Mouse (Mus musculus) WW6 (cell line): Measurements from ENCODE around the gene Csrp2.

Experiments used
- DNase-seq: peaks from one replicate; pipeline ENCODE4 v3.0.0-alpha.2; 2013; ENCODE audit warnings: low read depth, low spot score

The Csrp2 gene

DNA sequence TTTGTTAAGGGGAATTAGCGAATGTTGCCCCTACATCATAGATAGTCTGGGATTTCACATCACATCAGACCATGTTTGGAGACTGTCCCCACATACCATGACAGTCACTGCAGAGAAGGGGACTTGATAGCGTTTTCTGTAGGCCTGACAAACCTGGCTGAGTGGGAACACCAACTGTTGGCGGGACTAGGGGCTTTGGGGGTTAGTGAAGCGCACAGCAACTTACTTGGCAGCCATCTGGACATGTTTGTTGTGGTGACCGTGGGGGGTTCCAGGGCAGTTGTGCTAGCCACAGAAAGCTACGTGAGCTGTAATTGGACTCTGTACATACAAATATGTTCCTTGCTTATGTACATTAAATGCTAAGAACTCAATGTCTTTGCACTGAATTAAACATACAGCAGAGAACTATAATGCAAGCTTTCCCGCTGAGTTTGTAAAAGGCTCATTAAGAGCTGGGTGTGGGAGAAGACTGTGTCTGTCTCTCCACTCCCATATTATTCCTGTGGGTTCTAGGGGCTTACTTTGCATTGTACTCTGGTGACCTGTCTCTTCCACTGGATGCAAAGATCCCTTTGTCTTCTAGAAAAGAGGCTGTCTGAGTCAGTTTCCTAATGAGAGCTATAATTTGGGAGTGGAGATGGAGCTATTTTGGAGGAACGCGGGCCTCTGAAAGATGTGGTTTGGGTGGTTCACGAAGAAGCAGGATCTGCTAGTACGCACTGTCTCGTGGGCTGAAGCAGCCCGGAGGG lies 11.7 kb downstream of the Csrp2 start:
- no peak for DNase-seq

DNA sequence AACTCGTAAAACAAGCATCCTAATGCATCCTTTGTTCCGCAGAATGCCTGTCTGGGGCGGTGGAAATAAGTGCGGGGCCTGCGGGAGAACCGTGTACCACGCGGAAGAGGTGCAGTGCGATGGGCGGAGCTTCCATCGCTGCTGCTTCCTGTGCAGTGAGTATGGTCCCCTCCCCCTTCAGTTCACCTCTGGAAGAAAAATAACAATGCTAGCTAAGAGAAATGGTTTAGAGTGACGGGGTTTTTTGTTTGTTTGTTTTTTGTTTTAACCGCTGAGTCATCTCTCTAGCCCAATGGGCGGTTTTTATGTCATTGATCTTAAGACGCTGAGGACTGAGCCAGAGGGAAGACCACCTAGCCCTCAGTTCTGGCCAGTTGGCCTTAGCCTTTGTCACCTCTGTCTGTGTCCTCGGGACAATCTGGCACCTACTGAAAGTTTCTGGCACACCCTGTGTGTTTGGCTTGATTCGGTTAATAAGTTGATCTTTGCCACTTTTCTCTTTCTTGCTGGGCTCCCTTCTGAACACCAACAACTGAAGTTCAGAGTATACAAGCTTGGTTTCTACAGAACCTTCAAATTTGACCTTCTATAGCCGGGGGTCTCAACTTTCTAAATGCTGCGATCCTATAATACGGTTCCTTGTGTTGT lies 12.4 kb downstream of the Csrp2 start:
- DNase-seq, result peak; percentile 71

DNA sequence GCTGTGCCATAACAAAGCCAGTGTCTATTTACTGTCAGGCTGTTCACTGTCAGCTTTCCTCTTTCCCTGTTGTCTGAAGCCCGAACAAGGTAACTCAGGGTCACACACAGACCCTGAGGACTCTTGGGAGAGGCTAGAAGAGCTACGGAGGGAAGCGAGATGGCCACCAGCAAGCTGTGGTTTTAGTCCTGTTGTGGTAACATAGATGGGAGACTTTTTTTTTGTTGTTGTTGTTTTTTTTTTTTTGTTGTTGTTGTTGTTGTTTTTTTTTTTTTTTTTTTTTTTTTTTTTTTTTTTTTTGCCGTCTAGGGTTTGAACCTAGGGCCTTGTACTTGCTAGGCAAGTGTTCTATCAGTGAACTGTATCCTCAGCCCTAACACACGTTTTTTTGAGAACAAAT lies 14.0 kb downstream of the Csrp2 start:
- DNase-seq, result no peak

DNA sequence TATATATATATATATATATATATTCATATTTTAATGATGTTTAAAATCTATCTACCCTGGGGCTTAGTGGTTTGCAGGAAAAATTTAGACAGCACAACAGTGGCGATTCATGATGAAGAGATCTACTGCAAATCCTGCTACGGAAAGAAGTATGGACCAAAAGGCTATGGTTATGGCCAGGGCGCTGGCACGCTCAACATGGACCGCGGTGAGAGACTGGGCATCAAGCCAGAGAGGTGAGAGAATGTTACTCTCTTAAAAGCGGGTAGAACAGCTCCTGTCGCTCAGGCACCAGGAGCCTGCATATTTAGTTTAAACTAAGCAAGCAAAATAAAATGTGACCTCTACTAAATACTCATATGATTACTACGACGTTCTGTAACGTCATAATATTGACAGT lies 15.5 kb downstream of the Csrp2 start:
- no peak for DNase-seq

DNA sequence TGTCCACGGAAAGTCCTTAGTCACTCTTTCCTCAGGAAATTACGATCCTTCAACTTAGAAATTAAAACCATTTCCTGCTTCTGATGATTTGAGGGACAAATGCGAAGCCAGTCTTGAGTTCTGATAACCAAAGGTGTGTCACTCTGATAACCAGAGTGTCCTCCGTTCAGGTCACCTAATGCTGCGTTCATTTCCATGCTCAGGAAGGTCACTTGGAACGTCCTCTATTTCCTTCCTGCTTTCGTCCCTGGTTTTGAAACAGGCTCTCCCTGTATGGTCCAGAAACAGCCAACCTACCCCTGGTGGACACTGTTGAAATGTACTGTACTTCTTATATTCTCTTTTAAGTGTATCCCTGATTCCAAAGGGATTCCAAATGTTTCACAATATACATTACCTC lies 16.1 kb downstream of the Csrp2 start:
- no peak for DNase-seq

DNA sequence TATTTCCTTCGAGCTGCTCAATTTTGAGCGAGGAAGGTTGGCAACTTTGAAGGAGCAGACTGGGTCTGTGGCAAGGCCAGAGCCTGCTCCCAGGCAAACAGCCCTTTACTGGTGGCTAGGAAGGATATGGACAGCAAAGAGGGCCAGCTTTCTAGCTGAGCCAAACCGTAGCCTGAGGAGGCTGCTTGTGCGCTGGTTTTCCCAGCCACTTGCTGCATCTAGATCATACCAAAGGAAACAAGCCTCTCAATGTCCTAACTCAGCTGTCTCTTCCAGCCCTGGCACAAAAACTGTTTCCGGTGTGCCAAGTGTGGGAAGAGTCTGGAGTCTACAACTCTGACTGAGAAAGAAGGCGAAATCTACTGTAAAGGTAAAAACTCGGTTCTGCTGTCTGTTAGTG lies 18.8 kb downstream of the Csrp2 start:
- no peak for DNase-seq

DNA sequence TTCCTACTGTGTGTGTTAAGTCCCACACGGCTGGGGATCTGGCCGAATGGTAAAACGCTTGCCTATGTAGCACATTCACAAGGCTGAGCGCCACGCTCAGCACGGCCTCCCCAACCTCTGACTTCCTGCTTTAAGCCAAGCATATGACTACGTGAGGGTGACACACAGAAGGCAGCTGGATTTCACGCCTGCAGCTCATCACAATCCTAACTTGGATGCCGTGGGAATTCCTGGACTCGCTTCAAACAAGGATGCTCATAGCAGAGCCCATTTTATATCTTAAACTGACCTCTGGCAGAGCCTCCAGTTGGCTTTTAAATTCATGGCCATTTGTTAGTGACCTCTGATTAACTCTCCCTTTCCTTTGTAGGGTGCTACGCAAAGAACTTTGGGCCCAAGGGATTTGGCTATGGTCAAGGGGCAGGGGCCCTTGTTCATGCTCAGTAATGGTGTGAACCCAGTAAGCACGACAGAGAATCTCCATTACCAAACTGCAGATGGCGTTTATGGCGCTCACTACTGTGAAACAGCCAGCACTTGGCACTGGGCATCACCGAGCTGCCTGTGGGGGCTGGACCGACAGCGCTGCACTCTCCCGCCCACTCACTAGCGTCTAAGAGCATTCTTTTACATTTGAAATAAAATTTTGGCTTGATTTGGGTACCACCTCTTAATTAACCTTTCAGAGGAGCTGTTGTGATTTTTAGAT lies 19.4 kb downstream of the Csrp2 start:
- no peak for DNase-seq

DNA sequence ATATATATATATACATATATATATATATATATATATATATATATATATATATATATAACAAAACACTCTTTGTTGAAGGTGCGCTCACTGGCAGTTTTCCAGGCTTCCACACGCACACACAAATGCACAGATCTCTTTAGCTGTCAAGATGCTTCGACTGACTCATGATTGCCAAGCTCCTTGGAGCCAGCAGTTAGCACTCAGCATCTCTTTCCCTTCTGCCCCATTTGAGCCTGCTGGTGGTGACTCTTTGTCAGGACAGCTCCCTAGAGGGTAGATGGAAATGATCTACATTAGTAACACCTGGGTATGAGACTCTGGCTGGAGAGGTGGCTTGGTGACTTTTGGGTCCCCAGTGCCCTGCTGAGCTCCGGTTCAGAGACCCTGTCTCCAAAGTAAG lies 20.1 kb downstream of the Csrp2 start:
- no peak for DNase-seq

DNA sequence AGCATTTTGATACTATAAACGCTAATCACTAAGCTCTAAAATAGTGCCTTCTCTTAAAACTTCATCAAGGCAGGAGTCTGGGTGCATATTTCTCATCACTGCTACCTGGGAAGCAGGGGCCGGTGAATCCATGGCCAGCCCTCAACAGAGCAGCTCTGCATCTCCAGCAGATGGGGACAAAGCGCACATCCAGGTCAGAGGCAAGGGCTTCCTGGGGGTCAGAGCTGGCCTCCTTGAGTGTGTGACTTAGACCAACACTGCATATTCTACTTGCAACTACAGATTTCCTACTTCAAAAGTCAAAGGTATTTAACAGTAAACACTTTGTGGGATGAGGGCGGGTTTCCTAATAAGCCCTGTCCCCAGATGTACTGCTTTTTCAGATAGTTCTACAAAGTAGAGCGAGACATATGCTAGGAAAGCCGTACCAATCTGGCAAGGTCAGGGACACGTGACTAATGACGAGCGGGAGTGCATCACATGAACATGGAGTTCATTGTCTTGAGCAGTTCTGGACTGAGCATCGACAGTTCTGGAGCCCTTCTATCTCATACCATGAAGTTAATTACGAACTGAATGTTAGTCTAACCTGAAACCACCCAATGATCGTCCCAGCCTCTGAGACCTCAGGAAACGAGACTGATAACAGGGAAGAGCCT lies 21.3 kb downstream of the Csrp2 start:
- no peak for DNase-seq

DNA sequence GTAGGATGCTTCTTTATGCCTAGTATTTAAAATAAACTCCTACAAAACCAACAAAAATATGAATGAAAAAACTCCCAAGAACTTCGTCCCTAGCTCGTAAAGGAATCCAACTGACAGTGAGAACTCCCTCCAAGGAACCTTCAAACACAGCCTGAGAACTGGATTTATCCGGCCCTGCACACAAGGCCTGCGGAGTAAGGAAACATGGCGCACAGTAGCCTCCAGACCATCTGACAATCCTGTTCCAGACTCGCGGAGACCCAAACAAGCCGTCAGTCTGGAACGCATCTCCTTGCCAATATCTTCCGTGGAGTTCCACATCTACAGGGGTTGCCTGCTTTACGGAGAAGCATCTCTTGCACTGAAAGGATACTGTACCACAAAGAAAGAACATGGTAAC lies 22.4 kb downstream of the Csrp2 start:
- DNase-seq, result no peak

DNA sequence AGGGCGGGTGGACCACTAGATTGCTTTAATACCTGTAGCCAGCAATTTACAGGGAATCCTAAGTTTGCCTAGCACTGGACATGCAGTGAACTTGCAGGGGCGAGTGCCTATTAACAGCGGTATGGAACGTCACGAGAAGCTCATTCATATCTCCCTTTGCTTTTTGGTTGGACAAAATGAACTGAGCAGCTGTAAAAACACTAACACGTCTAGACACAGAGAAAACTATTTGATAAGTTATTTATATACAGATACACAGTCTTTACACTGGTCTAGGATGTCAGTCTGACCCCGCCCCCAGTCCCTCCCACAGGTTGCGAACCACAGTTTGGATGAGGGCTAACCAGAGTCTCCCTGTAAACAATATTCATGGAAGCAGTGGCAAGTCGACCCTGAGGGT lies 23.2 kb downstream of the Csrp2 start:
- DNase-seq, result no peak

DNA sequence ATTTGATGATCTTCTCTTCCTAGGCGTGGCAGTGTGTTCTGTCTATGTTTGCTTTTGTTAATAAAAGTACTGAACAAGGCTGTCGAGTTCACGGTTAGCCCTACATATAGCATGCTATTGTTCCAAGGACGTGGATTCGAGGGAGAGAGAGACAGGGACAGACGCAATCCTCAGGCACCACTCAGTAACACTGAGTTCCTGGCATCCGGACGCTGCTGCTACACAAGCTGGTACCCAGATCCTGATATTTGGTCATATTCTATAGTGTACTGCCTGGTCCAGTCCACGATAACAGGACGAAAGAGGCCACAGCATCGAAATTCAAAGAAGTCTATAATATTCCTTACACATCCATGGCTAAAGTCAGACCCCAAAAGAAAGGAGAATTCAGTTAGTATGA lies 24.6 kb downstream of the Csrp2 start:
- DNase-seq, result no peak

DNA sequence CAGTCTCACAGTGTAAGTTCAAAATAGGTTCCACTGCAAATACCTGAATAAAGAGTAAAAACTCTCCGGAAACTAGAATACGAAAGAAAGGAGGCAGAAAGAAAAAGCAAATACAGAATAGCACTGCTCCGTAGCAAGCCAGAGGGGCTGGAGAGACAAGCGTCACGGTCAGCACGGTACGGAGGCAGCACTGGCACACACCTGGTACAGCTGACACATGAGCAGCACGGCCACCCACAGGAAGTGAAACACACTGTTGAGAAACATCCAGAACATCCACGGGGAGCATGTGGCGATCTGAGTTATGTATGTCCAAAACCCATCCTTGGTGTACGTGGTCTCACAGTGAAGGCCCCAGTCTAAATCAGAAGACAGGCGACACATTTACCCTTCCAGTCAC lies 26.4 kb downstream of the Csrp2 start:
- DNase-seq, result no peak

DNA sequence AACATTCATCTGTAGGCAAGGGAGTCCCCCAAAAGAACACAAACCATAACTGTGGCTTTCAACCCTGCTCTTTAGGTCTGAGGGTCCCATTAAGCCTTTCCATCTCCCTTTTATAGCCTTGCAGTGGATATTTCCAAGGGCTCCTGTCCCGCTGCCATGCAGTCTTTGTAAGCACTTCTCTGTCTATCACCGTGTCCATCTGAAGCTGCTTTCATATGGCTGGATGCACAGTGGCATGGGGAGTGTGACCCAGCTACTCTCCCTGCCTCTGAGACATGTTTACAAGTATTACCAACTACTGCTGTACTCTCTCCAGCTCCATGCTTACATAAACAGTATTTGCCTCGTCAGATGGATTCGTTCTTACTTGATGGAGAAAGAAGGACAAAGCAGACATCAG lies 28.0 kb downstream of the Csrp2 start:
- DNase-seq, result no peak

DNA sequence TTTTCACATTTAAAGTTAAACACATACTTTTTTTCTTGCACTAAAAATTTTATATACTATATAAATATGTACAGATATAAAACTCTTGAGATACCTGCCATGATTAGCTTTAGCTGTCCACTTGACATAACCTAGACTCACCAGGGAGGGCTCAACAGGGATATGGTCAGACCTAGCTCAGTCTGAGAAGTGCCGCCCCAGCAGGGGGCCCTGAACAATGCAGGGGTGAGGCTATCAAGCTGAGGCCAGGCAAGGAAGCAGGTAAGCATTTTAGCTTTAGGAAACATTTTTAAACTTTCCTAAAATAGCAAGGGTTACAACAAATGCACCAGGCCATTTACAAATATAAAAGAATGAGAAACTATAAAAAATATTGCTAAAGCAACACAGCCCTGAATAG lies 31.5 kb downstream of the Csrp2 start:
- DNase-seq, result no peak

DNA sequence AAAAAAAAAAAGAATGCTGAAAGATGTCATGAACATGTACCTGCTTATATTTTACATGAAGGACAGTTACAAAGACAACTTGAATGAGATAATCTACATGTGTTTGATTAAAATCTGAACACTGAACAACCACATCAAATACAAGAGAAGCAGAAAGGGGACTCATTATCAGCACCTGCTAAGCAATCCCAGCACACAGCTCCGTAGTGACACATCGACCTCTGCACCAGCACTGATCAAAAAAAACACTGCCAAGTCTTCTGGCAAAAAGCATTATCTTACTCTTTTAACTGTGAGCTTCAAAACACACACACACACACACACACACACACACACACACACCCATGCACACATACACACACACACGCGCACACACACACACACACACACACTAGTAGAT lies 32.2 kb downstream of the Csrp2 start:
- no peak for DNase-seq

DNA sequence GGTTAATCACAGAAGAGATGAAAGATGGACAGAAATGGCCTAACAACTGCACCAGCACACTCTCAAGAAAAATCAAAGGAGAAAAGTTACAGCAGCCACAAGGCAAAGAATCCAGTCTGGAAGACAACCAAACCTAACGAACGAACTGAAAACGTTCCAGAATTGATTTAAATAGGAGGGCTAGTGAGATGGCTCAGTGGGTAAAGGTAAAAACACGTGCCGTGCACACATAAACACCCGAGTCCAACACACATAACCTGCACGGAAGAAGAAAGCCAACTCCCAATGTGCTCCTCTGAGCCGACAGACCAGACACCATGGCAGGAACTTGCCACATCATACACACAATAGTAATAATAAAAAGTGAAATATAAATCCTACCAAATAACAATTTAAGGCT lies 32.7 kb downstream of the Csrp2 start:
- DNase-seq, result no peak

DNA sequence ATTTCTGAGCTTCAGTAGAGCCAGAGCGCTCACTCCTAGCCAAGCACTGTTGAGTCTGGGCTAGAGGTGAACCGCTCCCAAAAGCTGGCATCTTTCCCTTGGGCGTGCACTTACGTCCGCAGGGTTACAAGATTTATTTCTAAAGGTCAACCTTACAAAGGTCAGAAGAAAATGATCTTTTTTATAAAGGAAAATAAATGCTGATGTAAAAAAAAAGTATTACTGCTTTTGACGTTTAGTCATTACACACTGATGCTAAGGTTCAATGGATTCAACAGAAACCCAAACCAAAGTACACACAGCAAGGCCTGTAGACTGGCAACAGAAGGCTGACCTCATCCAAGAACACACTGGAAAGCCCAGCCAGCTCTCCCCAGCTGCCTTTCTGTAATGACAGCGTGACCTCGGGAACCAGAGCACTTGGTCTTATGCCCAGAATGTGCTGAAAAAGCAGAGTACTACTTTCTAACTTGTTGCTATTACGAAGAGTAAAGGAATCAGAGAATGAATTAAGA lies 33.4 kb downstream of the Csrp2 start:
- DNase-seq, result no peak

DNA sequence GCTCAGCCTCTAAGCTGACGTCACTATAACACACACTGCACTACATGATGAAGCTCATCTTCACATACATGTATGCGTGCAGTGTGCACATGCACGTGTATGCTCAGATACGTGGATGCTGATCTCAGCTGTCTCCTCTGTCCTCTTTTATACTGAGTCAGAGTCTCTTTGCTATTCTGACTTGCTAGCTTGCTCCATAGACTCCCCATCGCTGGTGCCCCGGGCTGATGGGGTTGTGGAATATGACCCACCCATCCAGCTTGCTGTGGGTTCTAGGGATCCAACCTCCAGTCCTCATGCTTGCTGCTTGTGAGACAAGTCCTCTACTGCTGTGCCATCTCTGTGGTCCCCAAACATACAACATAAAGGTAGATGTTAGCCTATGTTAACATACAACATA lies 39.3 kb downstream of the Csrp2 start:
- no peak for DNase-seq

DNA sequence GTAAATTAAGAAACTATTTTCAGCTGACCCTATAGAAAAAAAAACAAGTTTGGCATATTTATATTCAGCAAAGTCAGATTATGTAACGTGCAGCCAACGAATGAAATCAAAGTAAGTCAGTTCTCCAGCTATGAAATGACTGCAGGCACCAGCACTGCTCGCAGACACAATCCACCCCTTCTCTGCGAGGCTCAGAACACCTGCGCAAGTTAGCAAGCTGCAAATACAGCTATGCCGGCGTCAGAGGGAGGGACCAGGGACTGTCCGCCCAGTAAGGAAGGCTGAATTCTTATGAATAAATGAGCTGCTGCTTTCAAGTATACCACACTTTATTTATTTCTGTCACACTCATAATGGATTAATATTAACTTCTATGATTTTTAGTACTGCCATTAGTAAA lies 40.2 kb downstream of the Csrp2 start:
- DNase-seq, result no peak

DNA sequence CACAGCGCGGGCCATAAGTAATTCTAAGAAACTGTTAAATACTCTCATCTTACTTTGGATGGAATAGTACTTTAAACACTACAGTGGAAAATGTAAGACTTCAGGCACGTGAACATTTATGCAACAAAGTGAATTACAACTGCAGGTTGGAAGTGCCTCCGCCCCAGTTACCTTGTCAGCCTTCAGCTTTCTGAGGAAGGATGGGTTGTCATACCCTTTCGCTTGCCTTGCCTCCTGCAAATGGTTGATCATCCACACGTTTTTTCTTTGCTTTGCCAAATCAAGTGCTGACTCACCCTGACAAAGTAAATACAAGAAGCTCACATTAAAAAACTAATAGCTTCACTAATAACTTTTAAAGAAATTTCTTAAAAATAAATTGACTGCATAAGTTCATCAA lies 41.3 kb downstream of the Csrp2 start:
- DNase-seq, result no peak

DNA sequence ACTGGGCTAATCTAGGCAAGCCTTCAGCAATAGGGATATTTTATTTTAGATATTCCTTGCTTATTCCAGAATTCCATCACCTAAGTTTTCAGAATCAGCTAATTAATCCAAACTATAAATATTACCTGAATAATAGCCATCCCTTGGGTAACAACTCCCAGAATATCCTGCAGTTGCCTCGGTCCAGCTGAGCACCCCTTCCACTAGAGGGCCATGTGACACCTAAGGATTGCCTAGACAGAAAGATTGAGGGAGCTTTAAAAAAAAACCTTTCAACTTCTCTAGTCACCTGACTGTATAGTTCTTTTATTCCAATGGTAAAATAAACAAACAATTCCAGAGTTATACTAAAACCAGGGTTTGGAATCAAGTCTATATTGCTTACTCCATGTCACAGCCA lies 42.6 kb downstream of the Csrp2 start:
- no peak for DNase-seq
